Mouse (Mus musculus): ENCODE measurements around the gene Vmn2r16.

The Vmn2r16 gene

GRCm38 (mm10) chr5:109329862-109330261, at the start of gene Vmn2r16:
TSS of gene Vmn2r16 (plus strand) at chr5:109330162.
- no peak for DNase-seq

DNA sequence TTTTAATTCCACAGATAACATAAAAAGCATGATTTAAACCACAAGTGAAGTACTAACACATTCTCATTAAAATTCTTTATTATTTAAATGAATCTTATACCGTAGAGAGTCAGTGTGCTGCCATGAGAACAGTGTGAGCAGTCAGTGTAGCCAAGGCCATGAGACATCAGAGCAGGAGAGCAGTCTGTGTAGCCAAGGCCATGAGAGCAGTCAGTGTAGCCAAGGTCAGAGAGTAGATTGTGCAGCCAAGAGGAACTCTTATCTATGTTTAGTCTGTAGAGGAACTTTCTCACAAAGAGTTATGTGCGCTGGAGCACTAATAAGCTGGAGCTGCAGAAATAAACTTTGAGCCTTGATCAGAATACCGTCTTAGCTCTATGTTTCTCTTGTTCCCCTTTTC, 35.3 kb upstream of the Vmn2r16 start:
- no peak for DNase-seq

GRCm38 (mm10) chr5:109297544-109297943, 32.4 kb upstream of the Vmn2r16 start, which contains the start of gene Vmn2r15:
TSS of gene Vmn2r15 (minus strand) at chr5:109297644.
- no peak for DNase-seq

GRCm38 (mm10) chr5:109419388-109419787, 89.4 kb downstream of the Vmn2r16 start, which contains the start of gene Vmn2r17:
TSS of gene Vmn2r17 (plus strand) at chr5:109419688.
- DNase-seq = no peak
